Mouse (Mus musculus) adrenal gland, adult 18-20 months (tissue): ENCODE measurements around the gene Pyy. TPM values are rescaled to one million over a fixed set of nuclear protein-coding genes. Genes with fewer than 3 reads are reported as not detected.
A peak's percentile ranks its signal among the peaks of the same experiment; 100 is the strongest.

Source experiments
- DNase-seq, 2 experiments: peaks; one replicate each; pipeline ENCODE4 v3.0.0; 2021 to 2022; ENCODE audit warnings: low spot score in 2 of 2
- total RNA-seq, 2 experiments: library from RNA; stranded (reverse); gene quantifications; 1 replicate in 1 of 2; 2 replicates in 1 of 2; pipeline ENCODE4 v1.2.3; 2021

Pyy gene
- total RNA-seq, 2 experiments from 2014 or later: not detected

DNA sequence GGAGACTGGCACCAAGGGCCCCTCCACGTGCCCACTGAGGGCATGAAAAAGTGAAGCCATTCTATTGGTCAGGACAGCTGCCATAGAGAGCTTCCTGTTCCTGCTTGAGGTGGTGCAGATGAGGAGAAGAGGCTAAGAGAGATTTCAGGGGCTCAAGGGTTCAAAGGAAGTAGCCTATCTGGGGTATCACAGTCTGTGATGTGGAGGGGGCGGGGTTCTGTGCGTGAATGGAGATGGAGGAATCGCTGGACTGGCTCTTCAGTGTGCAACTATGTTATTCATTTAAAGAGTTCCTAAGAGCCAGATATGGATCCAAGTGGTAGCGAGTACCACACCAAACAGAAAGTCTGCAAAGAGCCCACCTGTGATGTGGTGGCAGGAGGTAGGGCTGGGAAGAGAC, 11.2 kb downstream of the Pyy start:
- DNase-seq: no peak

DNA sequence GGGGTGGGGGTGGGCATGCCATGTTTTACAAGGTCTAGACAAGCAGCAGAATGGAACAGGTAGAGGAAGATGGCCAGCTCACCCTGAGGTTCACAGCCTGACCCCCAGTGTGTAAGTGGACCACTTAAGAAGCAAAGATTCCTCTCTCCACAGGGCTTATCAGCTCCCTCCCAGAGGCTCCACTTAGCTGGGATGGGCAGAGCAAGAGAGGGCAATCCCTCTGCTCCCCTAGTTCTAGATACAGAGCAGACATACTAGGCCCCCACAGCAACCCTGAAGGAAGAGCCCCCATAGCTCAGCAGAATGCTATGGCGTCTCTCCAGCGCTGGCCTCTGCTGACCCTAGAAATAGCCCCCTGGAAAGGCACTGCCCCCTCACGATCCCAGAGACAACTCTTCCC, 12.0 kb downstream of the Pyy start:
- no peak for DNase-seq

DNA sequence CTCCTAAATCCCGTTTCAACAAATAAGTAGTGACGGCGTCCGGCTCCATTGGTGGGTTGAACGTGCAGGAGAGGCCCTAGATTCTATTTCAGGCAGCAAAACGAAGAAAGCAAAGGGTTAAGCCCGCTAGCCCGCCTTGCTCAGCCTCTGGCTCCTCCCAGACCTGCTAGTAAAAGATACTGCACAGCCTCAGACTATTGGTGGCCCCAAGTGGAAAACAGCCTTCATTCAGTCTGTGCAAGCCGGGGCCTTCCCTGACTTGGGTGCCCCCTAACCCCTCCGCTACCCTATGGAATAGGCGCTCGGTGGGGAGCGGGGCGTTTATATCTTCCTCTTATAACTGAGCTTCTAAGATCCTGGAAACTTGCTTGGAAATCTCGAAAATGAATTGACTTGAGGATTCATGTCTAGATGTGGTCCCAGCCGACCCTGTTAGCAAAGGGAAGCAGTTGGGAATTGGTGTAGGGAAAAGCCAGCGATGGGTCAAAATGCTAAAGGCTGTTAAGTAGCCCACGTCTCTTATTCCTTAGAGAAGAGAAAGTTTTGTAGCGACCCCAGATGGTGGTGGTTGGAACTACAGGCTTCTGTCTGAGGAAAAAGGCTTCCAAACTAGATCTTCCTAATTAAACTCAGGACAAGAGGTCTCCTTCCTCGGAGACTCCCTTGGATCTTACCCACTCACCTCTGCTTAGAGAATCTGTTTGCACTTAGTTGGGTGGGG, 18.4 kb downstream of the Pyy start:
- DNase-seq: peak; percentile 54 to 63

DNA sequence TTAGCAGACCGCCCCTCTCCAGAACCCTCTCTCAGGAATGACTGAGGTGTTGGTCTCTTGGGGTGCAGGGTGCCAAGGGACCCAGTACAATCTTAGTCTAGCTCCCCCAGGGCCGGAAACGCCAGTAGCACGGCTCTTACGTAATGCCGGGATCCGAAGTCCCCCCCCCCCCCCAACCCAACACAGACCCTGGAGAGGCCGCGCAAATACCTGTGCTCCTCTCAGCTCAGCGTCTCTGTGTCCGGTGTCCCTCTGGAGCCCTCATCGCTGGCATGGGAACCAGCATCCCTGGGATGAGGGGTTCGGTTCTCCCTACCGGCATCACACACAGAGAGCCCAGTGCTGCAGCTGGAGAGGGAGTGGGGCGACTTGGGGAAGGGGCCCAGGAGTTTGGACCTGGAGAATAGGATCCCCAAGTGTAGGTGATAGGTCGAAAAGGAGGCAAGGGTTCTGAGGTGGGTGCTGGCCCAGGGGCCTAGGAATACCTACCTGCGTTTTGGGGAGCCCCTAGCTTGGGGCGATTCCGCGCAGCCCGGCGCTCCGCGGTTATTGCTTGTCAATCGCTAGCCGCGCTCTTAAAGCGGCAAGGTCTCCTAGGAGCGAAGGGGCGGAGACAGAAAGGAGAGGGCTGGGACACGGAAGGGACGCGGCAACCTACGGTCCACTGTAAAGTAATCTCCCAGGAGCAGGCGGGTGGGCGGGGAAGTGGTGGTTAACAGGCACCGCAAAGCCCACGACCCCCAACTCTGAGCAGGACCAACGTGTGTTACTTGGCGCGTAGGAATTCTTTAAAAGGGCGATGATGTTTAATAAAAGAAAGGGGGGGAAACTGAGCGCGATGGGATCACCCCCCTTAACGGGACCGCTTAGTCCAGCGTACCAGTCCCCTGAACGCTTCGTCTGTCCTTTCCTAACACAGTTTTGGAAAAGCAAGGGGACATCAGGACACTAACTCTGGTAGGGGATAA, 19.4 kb downstream of the Pyy start, which contains the start of gene Mpp2:
Gene Mpp2, minus strand, starts transcription at position 585 of the 968 bp plus-strand sequence.
- peak; percentile 57 to 61 for DNase-seq

DNA sequence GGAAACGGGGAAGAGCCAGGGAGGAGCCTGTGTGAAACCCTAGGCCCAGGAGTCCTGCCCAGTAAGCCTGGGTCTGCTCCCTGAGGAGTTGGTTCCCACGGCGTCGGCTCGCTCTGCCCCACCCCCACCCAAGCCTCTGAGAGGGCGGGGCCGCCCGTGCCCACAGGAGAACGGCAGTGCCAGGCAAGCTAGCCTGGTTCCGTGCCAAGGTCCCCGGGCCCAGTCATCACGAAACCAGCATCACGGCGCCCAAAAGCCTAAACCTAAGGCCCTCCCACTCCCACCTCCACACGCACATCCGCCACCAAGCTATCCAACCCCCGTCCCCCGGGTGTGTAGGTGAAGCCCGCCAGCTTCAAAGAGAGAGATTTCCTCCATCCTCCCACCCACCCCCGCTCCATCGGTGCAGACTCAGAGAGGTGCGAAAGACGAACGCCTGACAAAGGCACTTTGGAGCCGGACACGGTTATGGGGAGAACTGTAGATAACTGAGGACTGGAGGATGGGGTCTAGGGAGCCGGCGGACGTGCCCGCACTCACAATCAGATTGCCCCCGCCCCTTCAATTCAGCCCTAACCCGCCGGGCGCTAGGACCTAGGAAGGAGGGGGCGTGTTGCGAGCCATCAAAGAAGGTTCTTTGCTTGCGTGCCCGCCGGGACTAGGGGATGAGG, 20.4 kb downstream of the Pyy start:
- DNase-seq: peak; percentile 76 to 79

DNA sequence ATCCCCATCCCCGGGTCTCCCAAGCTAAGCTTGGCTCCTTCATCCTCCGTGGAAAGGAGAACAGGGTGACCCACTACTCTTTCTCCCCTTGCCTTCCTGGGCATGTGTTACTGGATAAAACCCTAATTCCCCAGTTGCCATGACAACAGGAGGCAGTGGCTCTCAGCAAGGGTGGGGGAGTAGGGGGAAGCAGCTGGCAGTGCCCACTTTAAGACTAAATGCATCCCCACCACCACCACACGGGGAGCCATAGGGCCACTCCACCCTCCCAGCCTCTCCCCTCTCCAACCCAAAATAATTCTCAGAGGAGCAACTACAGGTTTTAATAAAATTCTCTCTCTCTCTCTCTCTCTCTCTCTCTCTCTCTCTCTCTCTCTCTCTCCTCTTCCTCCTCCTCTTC, 21.3 kb downstream of the Pyy start:
- DNase-seq: no peak

DNA sequence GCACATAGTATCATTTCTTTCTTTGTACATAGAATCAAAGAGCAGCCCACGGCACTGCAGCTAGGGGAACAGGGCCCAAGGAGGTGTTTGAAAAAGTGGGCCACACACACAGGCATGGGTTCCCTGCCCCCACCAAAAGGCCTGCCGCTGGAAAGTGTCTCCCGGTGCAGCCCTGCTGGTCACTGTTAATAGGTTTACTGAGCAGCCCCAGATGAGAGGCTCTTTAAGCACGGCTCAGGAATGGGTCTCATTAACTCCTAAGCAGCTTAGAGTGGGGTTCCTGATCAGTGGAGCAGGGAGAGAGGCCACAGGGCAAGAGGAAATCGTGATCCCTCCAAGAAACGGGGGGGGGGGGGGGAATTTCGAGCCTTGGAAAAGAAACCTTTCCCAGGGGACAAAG, 23.5 kb downstream of the Pyy start:
- no peak for DNase-seq

DNA sequence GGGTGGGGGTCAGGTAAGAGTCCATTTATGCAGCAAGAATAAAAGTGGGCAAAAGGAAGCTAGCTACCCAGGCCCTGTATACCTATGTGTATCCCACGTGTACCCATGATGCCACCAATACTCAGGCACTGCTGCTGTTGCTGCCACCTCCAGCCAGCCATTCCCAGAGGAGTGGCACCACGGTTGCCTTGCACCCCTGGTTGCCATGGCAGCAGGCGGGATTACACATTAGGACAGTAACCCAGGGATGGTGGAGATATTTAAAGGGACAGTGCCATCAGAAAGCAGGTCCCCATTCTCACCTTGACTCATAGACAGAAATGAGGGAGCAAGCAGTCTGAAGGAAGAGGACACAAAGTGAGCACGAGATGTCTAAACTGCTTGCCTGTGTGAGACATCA, 24.4 kb downstream of the Pyy start:
- no peak for DNase-seq

DNA sequence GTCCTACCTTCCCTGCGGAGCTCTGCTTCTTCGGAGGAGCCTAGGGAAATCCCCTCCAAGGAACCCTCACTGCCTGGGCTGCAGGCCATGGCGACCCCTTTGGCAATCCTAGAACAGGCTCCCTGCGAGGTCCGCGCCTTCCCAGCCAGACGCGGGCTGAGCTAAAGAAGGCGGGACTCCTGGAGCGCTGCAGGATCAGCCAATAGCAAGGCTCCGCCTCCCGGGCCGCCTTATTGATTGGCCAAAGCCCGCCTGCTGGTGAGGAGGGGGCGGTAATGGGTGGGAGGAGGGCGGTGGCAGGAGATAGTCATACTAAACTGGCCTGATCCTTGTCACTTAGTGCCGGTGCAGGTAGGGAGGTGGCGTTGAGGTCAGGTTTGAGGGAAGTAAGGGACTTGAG, 25.3 kb downstream of the Pyy start:
- peak; percentile 55 to 59 for DNase-seq

DNA sequence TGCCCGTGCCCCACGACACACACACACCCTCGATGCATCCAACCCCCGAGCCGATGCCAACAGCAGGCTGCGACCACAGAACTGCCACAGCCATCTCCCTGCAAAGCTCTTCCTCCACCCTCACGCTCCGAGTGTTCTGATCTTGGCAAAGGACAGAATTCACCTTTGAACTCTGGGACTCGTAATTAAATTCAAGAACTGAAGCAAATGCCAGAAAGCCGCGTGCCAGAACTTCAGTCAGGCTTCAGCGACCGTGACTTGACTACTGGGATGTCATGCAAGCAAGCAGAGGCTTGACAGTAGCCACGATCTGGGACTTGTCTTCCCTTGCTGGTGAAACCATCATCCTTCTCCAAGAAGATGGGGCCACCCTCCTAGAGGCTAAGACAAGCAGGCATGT, 33.9 kb downstream of the Pyy start:
- no peak for DNase-seq

DNA sequence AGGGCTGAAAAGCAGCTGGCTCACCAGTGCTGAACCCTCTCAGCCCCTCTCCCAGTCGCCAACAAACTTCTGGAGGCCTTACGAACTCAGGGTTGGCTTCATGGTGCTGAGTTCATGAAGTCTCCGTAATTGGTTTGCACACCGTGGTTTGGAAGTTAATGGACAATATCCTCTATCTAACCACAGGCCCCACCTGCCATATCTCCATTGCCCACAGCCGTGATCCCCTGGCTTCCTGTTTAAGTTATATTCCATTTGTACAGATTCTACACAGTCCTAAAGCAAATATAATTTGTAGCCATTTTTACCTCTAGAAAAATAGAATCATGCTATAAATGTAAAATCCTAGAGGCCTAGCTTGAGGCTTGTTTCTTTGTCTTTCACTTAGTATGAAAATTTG, 34.9 kb downstream of the Pyy start:
- no peak for DNase-seq

DNA sequence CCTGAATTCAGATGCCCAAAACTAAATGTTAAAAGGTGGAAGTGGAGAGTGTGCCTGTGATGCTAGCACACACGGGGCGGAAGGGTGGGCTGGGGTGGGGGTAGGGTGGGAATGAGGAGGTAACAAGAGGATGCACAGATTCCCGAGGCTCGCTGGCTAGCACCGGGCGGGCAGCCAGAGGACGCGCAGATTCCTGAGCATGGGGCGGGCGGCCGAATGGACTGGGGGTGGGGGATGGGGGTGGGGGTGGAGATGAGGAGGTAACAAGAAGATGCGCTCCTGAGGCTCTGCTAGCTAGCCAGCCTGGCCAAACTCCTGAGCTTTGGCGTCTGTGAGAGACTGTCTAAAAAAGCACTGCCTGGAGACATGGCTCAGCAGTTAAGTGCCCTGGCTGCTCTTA, 37.2 kb downstream of the Pyy start:
- DNase-seq: no peak

DNA sequence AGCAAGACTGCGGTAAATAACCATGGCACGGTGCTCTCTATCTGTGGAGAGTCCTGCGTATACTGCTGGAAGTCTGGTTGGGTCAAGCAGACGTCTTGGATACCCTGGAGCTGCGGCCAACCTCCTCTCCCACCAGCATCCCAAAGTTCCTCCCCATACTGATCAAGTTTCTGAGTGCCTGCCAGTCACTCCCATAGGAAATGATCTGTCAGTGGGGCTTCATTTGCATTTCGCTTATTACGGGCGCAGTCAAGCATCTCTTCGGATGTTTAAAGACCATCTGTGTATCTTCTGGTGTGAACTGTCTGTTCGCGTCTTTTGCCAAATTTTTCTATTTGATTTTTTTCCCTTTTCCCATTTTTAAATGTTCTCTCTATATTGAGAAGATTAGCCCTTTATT, 38.0 kb downstream of the Pyy start:
- no peak for DNase-seq

DNA sequence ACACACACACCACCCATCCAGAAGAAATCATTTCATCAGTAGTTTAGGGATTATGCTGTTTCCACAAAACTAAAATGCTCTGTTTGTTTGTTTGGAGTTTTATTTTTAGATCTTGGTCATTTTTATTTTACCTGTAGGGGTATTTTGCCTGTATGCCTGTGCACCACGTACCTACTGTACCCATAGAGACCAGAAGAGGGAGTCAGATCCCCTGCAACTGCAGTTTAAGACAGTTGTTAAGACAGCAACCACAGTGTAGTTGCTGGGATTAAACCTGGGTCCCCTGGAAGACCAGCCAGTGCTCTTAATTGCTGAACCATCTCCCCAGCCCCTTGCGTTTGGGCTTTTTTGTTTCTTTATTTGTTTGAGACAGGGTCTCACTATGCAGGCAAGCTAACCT, 38.7 kb downstream of the Pyy start:
- DNase-seq: no peak

DNA sequence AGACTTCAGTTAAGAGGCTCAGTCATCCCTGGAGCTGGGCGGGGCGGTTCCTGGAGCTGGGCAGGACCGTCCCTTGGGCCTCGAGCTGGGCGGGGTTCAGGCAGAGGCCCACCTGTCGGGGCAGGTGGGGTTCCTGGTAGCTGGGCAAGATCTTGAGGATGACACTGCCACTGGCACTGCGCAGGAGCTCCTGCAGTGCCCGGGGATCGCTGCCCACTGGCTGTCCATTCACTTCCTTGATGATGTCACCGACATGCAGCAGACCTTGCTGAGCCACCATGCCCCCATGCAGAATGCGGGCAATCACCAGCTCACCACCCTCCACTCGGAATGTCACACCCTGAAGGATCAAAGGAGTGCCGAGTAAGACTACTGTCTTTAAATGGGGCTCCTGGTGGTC, 44.6 kb downstream of the Pyy start:
- DNase-seq: no peak

DNA sequence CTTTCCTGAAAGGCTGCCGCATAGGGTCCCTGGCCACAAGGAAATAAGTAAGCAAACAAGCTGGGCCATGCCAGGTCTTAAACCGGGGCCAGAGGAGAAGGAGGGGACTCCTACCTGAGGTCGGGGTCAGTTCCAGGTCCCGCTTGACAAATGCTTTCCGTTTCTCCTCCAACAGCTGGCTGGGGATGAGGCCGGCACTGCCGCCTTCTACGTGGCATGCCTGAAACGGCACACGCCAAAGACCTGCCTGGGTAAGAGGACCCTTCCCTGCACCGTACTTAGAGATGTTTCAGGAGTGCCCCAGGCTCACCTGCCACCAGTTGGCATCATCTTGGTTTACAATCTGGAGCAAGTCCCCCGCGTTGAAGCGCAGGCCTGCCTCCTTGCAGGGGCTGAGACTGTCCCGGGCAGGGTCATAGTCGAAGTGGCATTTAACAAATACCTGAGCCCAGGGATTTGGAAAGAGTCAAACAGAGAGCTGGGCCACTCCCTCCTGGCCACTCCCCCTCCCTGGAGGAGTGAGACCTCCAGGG, 45.6 kb downstream of the Pyy start:
- DNase-seq: no peak

DNA sequence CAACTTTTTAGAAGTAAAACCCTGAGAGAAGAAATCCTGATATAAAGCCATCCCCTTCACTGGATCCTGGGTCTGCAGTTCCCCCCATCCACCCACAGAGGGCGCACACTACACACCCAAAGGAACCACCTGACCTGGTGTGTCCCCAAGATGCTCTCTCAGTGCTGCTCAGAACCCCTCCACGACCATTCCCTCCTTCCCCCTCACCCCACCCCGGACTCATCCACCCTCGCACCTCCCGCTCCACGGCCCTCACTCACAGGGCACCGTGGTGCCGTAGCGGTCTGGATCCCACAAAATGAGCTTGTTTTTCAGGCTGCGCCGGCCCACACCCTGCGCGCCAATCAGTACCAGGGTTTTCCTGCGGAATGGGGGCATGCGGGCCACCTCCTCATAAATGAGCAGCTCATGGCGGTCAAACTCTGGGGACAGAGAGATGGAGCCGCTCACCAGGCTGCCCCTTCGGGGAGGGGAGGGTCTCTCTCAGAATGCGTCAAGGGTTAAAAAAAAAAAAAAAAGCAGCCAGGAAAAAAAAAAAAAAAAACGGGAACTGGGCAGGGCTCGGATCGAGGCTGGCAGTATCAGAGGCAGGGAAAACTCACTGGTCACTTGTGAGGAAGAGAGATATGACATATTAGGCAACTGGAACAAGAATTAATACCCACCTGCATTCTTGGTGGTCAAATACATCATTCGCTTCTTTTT, 46.2 kb downstream of the Pyy start:
- DNase-seq: peak; percentile 69 to 80
